Mouse (Mus musculus): ENCODE results near the gene Bloc1s1.

Gene Bloc1s1

GRCm38 (mm10) chr10:128902409-128902988 is 21.3 kb downstream of the Bloc1s1 start:
- DNase-seq: no peak

- no peak for DNase-seq
Observed at GRCm38 (mm10) chr10:128901409-128901808, 22.4 kb downstream of the Bloc1s1 start.

DNA sequence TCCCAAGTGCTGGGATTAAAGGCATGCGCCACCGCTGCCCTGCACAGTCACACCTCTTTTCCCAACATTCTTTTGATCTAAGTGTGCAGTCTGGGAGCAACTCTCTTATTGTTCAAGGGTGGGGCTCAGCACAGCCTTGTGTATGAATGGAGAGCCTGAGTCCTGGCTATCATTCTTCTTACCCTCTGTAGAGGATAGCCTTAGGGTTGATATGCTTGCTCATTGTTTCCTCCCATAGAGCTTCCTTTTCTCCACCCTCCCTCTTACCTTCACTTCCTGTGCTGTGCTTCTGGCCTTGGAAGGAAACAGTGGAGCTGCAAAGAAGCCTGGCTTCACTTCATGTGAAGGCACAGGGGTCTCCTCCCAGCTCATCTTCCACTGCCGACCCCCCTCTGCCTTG is 23.1 kb downstream of the Bloc1s1 start, which contains the start of gene Cd63:
TSS of gene Cd63 (plus strand) at position 292 of the 400 bp plus-strand sequence.
- DNase-seq: no peak

DNA sequence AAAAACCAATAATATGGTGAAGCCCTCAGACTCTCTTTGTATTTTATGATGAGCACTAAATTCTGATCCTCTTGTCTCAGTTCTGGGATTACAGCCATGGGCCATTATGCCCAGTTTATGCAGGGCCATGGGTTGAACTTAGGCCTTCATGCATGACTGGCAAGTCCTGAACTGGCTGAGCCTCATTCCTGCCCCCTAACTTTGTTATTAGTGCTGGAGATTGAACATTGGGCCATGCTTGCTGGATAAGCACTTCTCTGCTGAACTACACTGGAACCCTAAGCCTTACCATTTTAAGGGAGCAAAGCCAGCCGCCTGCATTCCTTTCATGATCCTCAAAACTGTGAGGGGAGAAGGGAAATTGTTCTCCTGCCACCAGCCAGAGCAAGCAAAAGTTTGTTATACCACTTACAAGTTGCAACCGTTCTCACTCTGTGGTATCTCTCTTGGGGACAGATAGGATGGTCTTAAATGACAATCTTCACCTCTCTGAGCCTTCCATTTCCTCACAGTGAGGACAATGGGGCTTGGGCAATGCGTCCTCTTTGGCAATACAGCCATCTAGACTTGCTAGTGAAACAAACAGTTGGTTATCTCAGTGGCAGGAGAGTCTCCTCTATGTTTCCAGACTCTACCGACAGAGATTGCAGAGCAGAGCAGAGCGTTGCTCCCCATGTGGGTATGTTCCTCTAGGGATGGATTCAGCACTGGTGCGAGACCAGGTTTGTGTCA is 23.9 kb downstream of the Bloc1s1 start:
- DNase-seq: no peak

GRCm38 (mm10) chr10:128897501-128897900 is 26.3 kb downstream of the Bloc1s1 start:
- no peak for DNase-seq

DNA sequence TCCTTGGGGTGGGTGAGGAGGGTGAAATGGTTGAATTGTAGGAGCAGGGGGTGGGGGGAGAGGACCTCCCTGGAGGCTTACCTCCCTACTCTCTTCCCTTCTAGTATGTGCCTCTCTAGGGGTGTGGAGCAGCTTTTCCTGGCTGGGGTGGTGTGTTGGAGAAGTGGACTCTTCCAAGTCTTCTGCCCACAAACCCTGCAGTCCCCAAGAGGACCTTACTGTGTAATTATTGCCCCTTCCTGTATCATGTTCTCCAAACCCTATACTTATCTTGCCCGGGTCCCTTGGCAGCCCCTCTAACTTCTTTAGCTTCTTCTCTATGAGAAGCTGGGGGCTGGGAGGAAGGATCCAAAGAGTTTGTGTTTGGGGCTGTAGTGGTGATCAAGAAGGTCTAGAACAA is 27.0 kb downstream of the Bloc1s1 start:
- no peak for DNase-seq

GRCm38 (mm10) chr10:128895952-128896693 is 27.7 kb downstream of the Bloc1s1 start:
- no peak for DNase-seq

GRCm38 (mm10) chr10:128895437-128895836 is 28.4 kb downstream of the Bloc1s1 start:
- no peak for DNase-seq

- no peak for DNase-seq
Observed at GRCm38 (mm10) chr10:128892246-128892645, 31.6 kb downstream of the Bloc1s1 start.

DNA sequence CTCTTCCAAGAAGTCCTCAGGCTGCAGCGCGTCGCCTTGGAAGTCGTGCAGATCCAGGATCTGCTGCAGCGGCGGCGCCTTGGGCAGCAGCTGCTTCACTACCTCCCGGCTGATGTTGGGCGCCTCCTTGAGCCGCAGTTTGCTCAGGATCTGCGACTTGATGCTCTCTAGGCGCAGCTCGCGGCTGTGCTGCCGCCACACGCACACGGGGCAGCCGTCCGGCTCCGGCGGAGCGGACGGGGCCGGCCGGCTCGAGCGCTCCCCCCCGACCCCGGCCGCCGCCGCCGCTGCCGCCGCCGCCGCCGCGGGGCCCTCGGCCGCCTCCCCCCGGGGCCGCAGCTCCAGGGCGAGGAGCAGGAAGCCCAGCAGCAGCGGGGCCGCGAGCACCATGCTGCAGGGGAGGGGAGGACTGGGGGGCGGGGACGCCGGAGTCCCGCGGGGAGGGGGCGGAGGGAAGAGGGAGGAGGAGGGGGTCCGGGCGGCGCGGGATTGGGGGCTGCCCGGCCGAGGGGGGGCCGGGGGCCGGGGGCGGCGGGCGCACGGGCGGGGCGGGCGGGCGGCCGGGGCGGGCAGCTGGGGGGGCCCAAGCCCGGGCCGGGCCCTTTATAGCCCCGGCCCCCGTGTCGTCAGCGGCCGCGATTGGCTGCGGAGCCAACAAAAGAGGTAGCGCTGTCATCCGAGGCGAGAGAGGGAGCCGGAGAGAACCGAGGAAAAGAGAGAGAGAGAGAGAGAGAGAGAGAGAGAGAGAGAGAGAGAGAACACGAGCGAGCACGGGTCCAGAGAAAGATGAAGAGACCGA is 32.3 kb downstream of the Bloc1s1 start, which contains the start of gene Gdf11:
TSS of gene Gdf11 (minus strand) at position 423 of the 799 bp plus-strand sequence.
- no peak for DNase-seq

- no peak for DNase-seq
Observed at GRCm38 (mm10) chr10:128890383-128891295, 33.2 kb downstream of the Bloc1s1 start.

- DNase-seq: no peak
Observed at GRCm38 (mm10) chr10:128889846-128890245, 34.0 kb downstream of the Bloc1s1 start.

DNA sequence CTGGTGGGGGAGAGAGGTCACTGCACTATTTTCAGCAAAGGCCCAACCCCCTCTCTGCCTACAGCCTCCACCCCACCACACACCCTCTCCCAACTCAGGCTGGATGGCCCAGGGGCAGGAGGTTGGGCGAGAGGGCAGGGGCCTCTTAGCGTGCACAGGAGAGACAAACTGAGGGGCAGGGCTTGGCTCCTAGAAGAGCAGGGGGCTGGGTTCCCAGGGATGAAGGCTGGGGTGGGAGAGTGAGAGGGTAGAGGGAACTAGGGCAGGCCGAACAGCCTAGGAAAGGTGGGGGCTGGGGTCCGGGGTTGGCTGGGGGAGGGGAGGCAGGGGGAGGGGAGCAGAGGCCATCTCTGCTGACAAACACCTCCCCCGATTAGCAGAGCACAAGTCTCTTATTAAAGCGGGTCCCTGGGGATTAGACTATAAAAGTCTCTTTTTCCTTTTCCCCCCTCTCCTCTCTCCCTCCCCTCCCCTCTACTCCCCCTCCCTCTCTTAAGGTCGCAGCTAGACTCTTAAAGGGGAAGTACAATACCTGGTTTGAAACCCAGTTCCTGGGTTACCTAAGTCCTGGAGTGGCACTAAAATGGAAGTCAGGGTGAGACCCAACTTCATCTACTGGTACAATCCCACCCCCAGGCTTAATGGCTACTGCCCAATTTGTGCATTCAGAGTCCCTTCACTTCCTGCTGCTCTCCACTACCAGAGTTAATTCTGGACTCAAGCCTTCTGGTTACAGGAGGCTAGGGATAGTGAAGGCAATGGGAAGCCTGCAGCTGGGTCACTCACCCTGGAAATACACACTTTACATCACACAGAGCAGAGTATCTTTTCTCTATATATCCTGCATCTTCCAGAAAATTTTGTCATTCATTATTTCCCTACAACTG is 34.7 kb downstream of the Bloc1s1 start:
- DNase-seq: no peak

- no peak for DNase-seq
Observed at GRCm38 (mm10) chr10:128882067-128882466, 41.8 kb downstream of the Bloc1s1 start.

GRCm38 (mm10) chr10:128878811-128879210 is 45.0 kb downstream of the Bloc1s1 start:
- no peak for DNase-seq

DNA sequence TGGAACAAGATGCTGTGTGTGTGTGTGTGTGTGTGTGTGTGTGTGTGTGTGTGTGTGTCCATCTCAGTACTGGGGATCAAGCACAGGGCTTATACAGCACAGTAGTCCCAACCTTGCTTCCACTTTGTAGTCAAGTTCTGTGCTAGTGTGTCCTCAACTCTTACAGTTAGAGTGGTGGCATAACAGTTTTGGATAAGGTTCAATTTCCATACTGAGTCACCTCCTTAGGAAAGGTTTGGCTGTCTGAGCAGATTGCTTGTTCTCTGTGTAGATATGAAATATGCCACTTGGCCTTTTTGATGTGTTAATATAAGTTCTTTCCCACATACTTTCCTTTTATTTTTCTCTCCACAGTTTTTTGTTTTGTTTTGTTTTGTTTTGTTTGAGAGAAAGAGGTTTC is 45.5 kb downstream of the Bloc1s1 start:
- DNase-seq: no peak

GRCm38 (mm10) chr10:128870341-128870740 is 53.5 kb downstream of the Bloc1s1 start:
- no peak for DNase-seq

Measured in cerebellum, adult 11 months (tissue).